Mouse (Mus musculus): ENCODE results near the gene Ugt1a9.

GRCm38 (mm10) chr1:88197443-88197842, 126.8 kb downstream of the Ugt1a9 start:
- TF ChIP-seq POLR2A (IDR thresholded peaks at IDR 0.05; ENCODE audit: borderline replicate concordance, extremely low read depth, insufficient read depth, insufficient read length, poor library complexity, severe bottlenecking) (no peak), CTCF (IDR thresholded peaks at IDR 0.05; ENCODE audit: borderline replicate concordance, extremely low read depth, insufficient read depth, insufficient read length) (no peak)

Data from brain, embryonic 14.5 days (tissue).